Mouse (Mus musculus) gonadal fat pad, adult 2 months (tissue): ENCODE measurements around the gene Olfr1306. TPM values are rescaled to one million over a fixed set of nuclear protein-coding genes. Genes with fewer than 3 reads are reported as not detected.

ENCODE experiments used
- DNase-seq: peaks from one replicate; pipeline ENCODE4 v3.0.0-alpha.2; 2012; ENCODE audit warnings: low read depth
- polyA plus RNA-seq: library from polyadenylated mRNA; depleted of rRNA; stranded (reverse); fragments of >200 nt; gene quantifications from 2 replicates; pipeline ENCODE4 v1.2.3, GENCODE M21; 2012; rRNA removed

Gene Olfr1306
- polyA plus RNA-seq, result not detected in 2 replicates

- DNase-seq, result no peak
Observed at GRCm38 (mm10) chr2:111916171-111916570, at the start of gene Olfr1306. Gene Olfr1306 (minus strand): TSS chr2:111916271.

GRCm38 (mm10) chr2:111964844-111965243 lies 48.8 kb upstream of the Olfr1306 start, which contains the start of gene Olfr1308:
Gene Olfr1308 (minus strand): TSS chr2:111964944.
- DNase-seq, result no peak

GRCm38 (mm10) chr2:111949340-111949739 lies 33.3 kb upstream of the Olfr1306 start, which contains the start of gene Olfr1307:
Gene Olfr1307 (minus strand): TSS chr2:111949440.
- DNase-seq, result no peak

- no peak for DNase-seq
Observed at GRCm38 (mm10) chr2:111877049-111877448, 39.0 kb downstream of the Olfr1306 start, which contains the start of gene Olfr1305. Gene Olfr1305 (minus strand): TSS chr2:111877149.

Other genes starting within 250 kb of the Olfr1306 start
- gene Olfr1301, start 165.3 kb downstream of the Olfr1306 start, polyA plus RNA-seq, result not detected in 2 replicates
- gene Olfr1302, start 138.8 kb downstream of the Olfr1306 start, polyA plus RNA-seq, result not detected in 2 replicates
- gene Olfr1303, start 95.9 kb downstream of the Olfr1306 start, polyA plus RNA-seq, result not detected in 2 replicates
- not detected in 2 replicates for gene Olfr1305, start 39.1 kb downstream of the Olfr1306 start, polyA plus RNA-seq
- gene Olfr1307, start 33.2 kb upstream of the Olfr1306 start, polyA plus RNA-seq, result not detected in 2 replicates
- not detected in 2 replicates for gene Olfr1308, start 48.7 kb upstream of the Olfr1306 start, polyA plus RNA-seq
- not detected in 2 replicates for gene Olfr1309, start 74.0 kb upstream of the Olfr1306 start, polyA plus RNA-seq
- not detected in 2 replicates for gene Olfr1310, start 96.4 kb upstream of the Olfr1306 start, polyA plus RNA-seq
- not detected in 2 replicates for gene Olfr1311, start 108.1 kb upstream of the Olfr1306 start, polyA plus RNA-seq
- gene Olfr1312, start 134.0 kb upstream of the Olfr1306 start, polyA plus RNA-seq, result not detected in 2 replicates
- not detected in 2 replicates for gene Olfr1313, start 161.6 kb upstream of the Olfr1306 start, polyA plus RNA-seq
- not detected in 2 replicates for gene Olfr1314, start 180.5 kb upstream of the Olfr1306 start, polyA plus RNA-seq
- gene Olfr1315-ps1, start 199.2 kb upstream of the Olfr1306 start, polyA plus RNA-seq, result not detected in 2 replicates
- not detected in 2 replicates for gene Olfr1316, start 218.7 kb upstream of the Olfr1306 start, polyA plus RNA-seq
- gene Olfr1317, start 224.1 kb upstream of the Olfr1306 start, polyA plus RNA-seq, result not detected in 2 replicates
- not detected in 2 replicates for gene Olfr1318, start 237.9 kb upstream of the Olfr1306 start, polyA plus RNA-seq